Mouse (Mus musculus): ENCODE data around the gene Btg4.

DNA sequence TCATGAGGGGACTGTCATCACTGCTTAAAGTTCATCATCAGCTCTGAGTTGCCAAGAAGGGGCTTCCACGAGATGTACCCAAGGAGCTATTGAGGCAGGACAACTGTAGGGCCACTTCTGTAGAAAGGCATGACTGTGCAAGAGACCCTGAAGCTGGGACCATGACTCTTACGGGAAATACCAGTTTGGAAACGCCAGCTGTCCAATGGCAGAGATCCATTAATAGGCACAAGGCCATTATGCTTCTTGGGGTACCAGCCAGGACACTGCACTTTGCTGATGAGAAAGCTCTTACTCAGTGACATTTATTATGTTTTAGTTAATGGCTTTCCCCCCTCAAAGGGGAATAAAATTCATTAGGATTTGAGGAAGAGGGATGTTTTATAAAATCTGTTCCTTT lies 80.0 kb downstream of the Btg4 start:
- no peak for TF ChIP-seq CTCF (IDR thresholded peaks at IDR 0.05; ENCODE audit: low read depth)
- TF ChIP-seq EP300 (optimal IDR thresholded peaks at IDR 0.05), result no peak
